Mouse (Mus musculus) liver, embryonic 15.5 days (tissue): ENCODE measurements around the gene Efna2. TPM values are rescaled to one million over a fixed set of nuclear protein-coding genes. Genes with fewer than 3 reads are reported as not detected.

ENCODE experiments used
- ATAC-seq: fragments of 200-750 bp; cut with Nextera tagmentation; 2 replicates; pipeline ENCODE4 v1.8.0; 2017; ENCODE audit warnings: moderate number of reproducible peaks, mild to moderate bottlenecking, moderate library complexity; ENCODE audit not compliant: insufficient read depth
- H3K27ac ChIP-seq: fragments of 300-500 bp; sonication (generic); replicated peaks from 2 replicates; pipeline ENCODE4 v1.5.1; 2015; ENCODE audit warnings: mild to moderate bottlenecking, inconsistent platforms
- H3K27me3 ChIP-seq: fragments of 300-500 bp; sonication (generic); 2 replicates; pipeline ENCODE4 v1.6.1; 2015; ENCODE audit warnings: mild to moderate bottlenecking, inconsistent platforms
- H3K36me3 ChIP-seq: fragments of 300-500 bp; sonication (generic); replicated peaks from 2 replicates; pipeline ENCODE4 v1.6.1; 2015; ENCODE audit warnings: moderate library complexity, mild to moderate bottlenecking, inconsistent platforms
- H3K4me1 ChIP-seq: fragments of 300-500 bp; sonication (generic); replicated peaks from 2 replicates; pipeline ENCODE4 v1.6.1; 2015; ENCODE audit warnings: inconsistent platforms
- H3K4me2 ChIP-seq: fragments of 300-500 bp; sonication (generic); 2 replicates; pipeline ENCODE4 v1.6.1; 2015; ENCODE audit warnings: moderate library complexity, mild to moderate bottlenecking, inconsistent platforms
- H3K4me3 ChIP-seq: fragments of 300-500 bp; sonication (generic); replicated peaks from 2 replicates; pipeline ENCODE4 v1.5.1; 2015; ENCODE audit warnings: mild to moderate bottlenecking, inconsistent platforms
- H3K9ac ChIP-seq: fragments of 300-500 bp; sonication (generic); 2 replicates; pipeline ENCODE4 v1.6.1; 2015; ENCODE audit warnings: moderate library complexity, mild to moderate bottlenecking, inconsistent platforms
- H3K9me3 ChIP-seq: fragments of 300-500 bp; sonication (generic); replicated peaks from 2 replicates; pipeline ENCODE4 v1.6.1; 2016; ENCODE audit warnings: inconsistent platforms
- WGBS: fragments of 180-500 bp; shearing (Covaris S2); methylation state at CpG from one replicate; pipeline ENCODE4 v1.1.7; 2015; ENCODE audit warnings: mixed read lengths; ENCODE audit not compliant: insufficient replicate concordance; 5-methylcytosine and 5-hydroxymethylcytosine counted together
- polyA plus RNA-seq: library from polyadenylated mRNA; unstranded; fragments of >200 nt; fragmentation: Nextera tagmentation; extraction: Ambion mirVana; gene quantifications from 2 replicates; pipeline ENCODE4 v1.2.1, GENCODE M21; 2015

Gene Efna2
- polyA plus RNA-seq, 1 experiment from 2014 or later = 0.61 TPM

DNA sequence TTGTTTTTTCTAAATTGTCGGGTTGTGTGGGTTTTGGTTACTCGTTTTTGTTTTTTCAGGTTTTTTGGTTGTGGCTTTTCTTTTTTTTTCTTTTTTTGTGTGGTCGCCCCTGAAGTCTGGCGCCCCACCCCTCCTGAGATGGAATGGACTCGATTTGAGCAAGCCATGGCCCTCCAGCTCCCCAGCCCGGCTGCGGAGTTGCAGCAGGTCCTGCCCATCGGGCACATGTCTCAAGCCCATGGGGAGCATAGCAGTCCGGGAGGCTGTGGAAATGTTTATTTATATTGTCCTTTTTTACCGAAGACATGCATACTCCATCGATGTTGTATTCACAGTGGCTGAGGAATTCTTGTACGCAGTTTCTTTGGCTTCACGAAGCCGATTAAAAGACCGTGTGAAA lies 8.0 kb upstream of the Efna2 start:
- 88% methylated on average over 15 of the region's 15 CpGs for WGBS
- no peak overlapping the region for H3K4me3 ChIP-seq
- peaks cover 76% of the 10 kb centered on the region for H3K4me1 ChIP-seq

DNA sequence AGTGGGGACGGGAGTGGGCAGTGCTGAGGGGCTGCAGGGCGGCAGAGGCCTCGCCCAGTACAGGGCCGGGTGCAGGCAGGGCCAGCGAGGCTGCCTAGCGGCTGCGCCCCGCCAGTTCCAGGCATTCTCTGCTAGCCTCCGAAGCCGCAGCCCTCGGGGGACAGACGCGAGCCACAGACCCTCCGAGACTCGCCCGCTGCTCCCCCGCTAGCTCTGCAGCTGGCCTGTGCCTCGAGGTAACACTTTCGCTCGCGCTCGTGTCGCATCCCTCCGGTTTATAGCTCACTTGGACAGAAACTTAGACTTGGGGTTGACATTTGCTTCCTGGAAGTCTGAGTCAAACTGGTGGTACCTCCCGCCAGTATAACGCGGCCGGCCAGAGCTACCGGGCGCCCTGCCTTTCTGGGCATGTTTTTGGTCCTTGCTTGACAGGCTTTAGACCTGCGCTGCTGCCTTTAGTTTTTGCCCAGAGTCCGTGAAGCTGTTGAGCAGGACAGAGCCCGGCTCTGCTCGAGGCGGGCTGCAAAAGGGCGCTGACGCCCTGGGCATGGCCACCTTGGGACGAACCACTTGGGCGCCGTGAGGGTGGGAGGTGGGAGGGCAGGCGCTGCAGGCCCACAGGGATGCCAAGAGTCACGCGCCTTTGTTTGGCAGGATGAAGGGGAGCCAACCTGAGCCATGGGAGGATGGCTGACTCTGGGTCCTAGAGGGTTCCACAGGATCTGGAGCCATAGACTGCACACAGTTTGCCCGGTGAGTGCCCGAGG lies 7.3 kb upstream of the Efna2 start:
- Histone ChIP-seq H3K4me3 (peak overlapping the region; percentile 74), H3K27ac (peak overlapping the region; percentile 89), H3K36me3 (peaks cover 30% of the 10 kb centered on the region), H3K4me2 (peak overlapping the region; percentile 84), H3K4me1 (peaks cover 69% of the 10 kb centered on the region), H3K9me3 (no peaks in the 10 kb centered on the region), H3K9ac (peak overlapping the region; percentile 67), H3K27me3 (no peaks in the 10 kb centered on the region; the same call in 1 of the 2 replicates)
- no peak for ATAC-seq
- 89% methylated on average over 45 of the region's 45 CpGs for WGBS

More for the DNA sequence above, 8.0 kb upstream of the Efna2 start:
- Histone ChIP-seq H3K36me3 (peaks cover 30% of the 10 kb centered on the region), H3K27me3 (no peaks in the 10 kb centered on the region), H3K4me2 (no peak overlapping the region), H3K9me3 (no peaks in the 10 kb centered on the region), H3K9ac (no peak overlapping the region), H3K27ac (no peak overlapping the region)
- no peak for ATAC-seq

DNA sequence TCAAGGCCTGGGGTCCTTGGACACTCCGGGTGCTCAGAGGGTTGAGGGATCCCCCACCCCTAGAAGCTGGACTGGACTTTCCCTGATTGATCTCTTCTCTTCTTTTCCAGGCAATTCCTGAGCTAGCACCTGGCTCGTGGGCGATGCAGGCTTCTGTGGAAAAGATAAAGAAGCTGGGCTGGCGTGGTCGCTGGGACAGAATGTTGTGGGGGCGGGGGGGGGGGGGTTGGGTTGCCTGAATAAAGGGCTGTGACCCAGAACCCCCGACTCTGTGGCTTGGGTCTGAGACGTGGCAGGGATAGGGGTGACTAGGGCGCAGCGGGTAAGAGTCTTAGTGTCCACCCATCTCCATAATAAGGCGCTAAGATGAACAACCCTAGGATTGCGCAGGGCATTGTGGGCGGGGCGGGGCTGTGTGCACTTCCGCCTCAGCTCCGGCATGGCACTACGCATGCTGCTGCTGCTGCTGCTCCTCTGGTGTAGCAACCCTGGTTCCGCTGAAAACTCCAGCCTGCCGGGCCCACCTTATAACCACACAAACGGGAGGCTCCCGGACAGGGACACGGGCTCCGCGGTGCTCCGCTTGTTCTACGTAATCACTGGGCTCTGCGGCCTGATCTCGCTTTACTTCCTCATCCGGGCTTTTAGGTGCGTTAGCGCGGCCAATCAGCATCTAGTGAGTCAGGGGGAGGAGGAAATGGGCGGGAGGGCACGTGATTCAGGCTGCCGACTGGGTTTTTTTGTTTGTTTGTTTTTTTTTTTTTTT lies 6.6 kb upstream of the Efna2 start, which contains the start of gene 1600002K03Rik:
Gene 1600002K03Rik (plus strand): TSS at position 418 of the 766 bp plus-strand sequence.
- Histone ChIP-seq H3K27ac (peak within 1 kb of the TSS; percentile 89), H3K4me2 (peak within 1 kb of the TSS; percentile 84), H3K4me1 (peaks cover 66% of the 10 kb centered on the region), H3K9me3 (no peaks in the 10 kb centered on the region), H3K4me3 (peak within 1 kb of the TSS; percentile 74), H3K9ac (peak within 1 kb of the TSS; percentile 67), H3K36me3 (peaks cover 30% of the 10 kb centered on the region), H3K27me3 (peaks cover 7% of the 10 kb centered on the region)
- WGBS = 3% methylated on average over 35 of the region's 35 CpGs
- peak; percentile 69 for ATAC-seq

DNA sequence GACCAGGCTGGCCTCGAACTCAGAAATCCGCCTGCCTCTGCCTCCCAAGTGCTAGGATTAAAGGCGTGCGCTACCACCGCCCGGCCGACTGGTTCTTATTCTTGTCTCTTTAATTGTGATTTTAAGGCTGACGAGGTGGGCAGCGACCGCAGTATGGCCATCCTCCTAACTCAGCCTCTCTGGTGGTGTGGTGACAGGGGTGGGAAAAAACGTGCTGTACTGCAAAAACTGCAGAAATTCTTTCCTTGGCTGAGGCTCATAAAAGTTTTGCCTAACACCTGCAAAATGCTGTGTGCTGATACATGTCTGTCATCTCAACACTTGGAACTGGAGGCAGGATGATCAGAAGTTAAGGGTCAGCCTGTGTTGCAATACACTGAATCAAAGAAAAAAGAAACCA lies 5.9 kb upstream of the Efna2 start:
- Histone ChIP-seq H3K9me3 (no peaks in the 10 kb centered on the region), H3K27ac (peak overlapping the region; percentile 89), H3K4me3 (peak overlapping the region; percentile 74), H3K9ac (peak overlapping the region; percentile 67), H3K27me3 (peaks cover 14% of the 10 kb centered on the region), H3K4me1 (peaks cover 65% of the 10 kb centered on the region), H3K36me3 (peaks cover 30% of the 10 kb centered on the region), H3K4me2 (peak overlapping the region; percentile 84)
- ATAC-seq = no peak
- 1% methylated on average over 11 of the region's 11 CpGs for WGBS

DNA sequence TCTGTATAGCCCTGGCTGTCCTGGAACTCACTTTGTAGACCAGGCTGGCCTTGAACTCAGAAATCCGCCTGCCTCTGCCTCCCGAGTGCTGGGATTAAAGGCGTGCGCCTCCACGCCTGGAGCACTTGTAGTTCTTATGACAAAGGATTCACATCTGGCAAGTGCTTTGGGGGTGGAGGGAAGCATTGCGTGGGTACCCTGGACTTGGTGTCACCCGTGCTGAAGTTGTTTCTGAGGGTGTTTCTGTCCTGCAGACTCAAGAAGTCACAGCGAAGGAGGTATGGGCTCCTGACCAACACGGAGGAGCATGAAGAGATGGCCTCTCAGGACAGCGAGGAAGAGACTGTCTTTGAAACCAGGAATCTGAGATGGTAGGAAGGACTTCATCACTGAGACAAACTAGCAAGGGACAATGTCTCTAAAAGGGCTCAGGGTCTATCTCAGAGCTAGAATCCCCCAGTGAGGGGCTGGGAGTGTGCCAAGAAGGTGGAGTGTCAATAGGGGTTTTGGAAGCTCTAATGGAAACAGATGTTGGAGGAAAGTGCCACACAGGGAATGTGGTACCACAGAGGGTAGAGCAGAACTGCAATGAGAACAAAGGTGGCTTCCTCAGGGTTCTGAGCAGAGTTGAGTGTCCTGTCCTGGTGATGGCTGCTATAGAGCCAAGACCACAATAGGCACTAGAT lies 5.2 kb upstream of the Efna2 start:
- H3K4me1 ChIP-seq = peaks cover 58% of the 10 kb centered on the region
- 76% methylated on average over 10 of the region's 10 CpGs for WGBS
- peak overlapping the region; percentile 45 for H3K27ac ChIP-seq
- no peak overlapping the region for H3K4me3 ChIP-seq
- no peak for ATAC-seq
- H3K36me3 ChIP-seq = peaks cover 30% of the 10 kb centered on the region
- H3K27me3 ChIP-seq = peaks cover 21% of the 10 kb centered on the region
- no peaks in the 10 kb centered on the region for H3K9me3 ChIP-seq
- no peak overlapping the region for H3K4me2 ChIP-seq
- H3K9ac ChIP-seq = 0 out of 2 replicates have a peak overlapping the region, but pooled peaks have one; percentile 8

DNA sequence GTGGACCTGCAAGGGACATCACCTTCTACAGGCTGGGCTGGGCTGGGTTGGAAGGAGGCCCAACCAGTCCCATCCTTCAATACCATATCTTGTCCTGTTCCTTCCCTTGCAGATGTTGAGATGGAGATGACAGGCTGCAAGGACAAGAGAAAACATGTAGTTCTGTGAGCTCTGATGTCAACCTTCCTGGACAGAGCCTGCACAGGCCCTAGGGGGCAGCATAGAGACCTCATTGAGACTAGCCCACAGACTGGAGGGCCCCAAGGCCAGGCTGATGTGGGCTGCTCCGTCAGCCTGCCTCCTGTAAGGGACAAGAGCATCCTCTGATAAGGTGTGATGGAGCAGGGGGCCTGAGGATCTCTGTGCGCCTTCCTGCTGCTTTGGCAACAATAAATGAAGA lies 4.6 kb upstream of the Efna2 start:
- Histone ChIP-seq H3K27ac (peak overlapping the region; percentile 45; the same call in 1 of the 2 replicates), H3K4me3 (no peak overlapping the region), H3K9ac (0 out of 2 replicates have a peak overlapping the region, but pooled peaks have one; percentile 8), H3K9me3 (no peaks in the 10 kb centered on the region), H3K27me3 (peaks cover 27% of the 10 kb centered on the region), H3K4me2 (no peak overlapping the region), H3K4me1 (peaks cover 60% of the 10 kb centered on the region), H3K36me3 (peaks cover 27% of the 10 kb centered on the region)
- ATAC-seq = no peak
- WGBS = 42% methylated on average over 2 of the region's 2 CpGs

DNA sequence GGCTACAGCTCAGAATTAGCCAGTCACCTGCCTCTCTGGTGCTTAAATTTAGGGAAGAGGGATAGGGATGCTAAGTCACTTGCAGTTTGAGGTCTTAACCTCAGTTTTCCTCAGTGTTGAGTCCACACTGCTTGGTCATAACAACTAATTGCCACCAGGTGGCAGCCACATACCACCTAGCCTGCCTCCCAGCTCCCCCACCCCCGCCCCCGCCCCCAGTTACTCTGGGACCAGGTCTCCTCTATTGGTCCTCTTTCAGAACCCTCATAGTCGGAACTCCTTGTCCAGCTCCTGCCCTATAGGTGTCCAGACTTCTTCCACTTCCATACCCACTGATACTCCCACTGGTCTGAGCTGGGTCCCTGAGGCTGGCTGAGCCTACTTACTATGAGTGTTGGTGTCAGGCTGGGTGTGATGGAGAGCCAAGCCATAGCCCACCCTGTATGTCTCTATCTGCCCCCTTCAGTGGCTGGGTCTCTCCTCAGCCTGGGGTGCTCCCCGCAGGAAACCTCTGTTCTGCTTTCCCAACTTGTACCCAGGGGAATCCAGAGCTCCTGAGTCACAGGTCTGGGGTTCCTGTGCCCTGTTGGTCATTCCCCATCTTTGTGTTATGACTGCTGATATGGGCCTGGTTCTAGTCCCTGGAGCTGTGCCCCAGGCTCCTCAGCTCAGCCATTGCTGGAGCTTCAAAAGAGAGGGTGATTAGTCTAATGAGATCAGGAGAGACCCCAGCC lies 3.6 kb upstream of the Efna2 start:
- no peak for ATAC-seq
- Histone ChIP-seq H3K9ac (no peak overlapping the region), H3K9me3 (no peaks in the 10 kb centered on the region), H3K36me3 (peaks cover 17% of the 10 kb centered on the region), H3K27me3 (peaks cover 37% of the 10 kb centered on the region), H3K27ac (no peak overlapping the region), H3K4me3 (no peak overlapping the region), H3K4me1 (peaks cover 55% of the 10 kb centered on the region), H3K4me2 (no peak overlapping the region)
- WGBS = 28% methylated on average over 4 of the region's 4 CpGs

DNA sequence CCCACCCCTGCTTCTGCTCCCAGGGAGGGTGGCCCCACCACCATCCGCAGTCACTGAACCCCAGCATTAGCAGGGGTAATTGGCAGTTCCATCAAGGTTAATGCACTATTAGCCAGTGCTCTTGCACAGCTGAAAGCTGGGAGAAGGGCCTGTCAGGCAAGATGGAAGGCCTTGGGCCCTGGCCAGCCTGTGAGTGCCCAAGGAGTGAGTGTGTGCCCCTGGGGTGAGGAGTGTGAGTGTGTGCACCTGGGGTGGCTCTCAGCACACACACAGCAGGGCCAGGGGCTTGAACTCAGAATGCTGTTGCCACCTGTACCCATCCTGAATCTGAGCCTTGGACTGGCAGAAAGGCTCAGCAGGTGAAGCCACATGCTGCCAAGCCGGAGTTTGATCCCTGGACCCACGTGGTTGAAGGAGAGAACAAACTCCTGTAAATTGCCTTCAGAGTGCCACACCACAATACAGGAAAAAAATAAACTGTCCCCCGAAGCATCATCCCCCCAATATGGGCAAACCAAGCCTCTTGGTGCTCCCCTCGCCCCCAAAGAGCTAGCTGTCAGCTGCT lies 2.9 kb upstream of the Efna2 start:
- Histone ChIP-seq H3K4me3 (no peak overlapping the region), H3K9me3 (no peaks in the 10 kb centered on the region), H3K27ac (no peak overlapping the region), H3K4me1 (peaks cover 52% of the 10 kb centered on the region), H3K36me3 (peaks cover 11% of the 10 kb centered on the region), H3K9ac (no peak overlapping the region), H3K4me2 (no peak overlapping the region), H3K27me3 (peaks cover 44% of the 10 kb centered on the region)
- ATAC-seq = no peak
- WGBS = 73% methylated on average over 5 of the region's 5 CpGs

DNA sequence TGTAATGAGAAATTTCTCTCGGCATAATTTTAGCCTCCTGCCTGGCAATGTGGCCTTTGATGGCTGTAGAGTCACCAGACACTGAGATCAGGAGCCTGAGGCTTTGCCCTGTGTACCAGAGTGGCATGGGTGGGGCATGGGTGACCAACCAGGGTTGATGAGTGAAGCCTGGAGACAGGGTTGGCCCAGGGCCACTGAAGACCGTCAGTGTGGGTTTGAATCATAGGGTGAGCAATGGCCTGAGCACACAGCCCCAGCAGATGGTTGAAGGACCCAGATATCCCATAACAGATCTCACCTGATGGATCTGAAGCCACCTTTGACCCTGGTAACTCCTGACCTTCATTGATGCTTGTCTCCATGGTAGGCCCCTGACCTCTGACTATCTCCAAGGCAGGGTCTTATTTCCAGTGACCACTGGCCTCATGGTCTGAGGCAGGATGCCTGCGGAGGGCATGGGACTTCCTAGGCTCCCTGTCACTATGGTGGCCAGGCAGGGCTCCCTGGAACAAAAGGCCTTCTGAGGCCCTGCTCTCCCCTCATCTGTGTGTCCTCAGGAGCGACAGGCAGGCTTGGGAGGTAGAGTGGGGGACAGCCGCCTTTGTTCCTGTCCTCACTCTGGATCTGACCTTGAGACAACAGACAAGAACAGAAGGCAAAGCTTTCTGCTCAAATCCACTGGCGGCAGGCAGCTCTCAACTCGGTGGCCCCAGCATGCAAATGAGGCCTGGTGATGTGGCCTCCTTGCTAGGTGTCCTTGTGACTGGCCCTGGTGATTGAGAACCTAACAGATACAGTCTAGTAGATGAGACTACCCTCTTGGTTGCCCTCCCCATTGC lies 1.6 kb upstream of the Efna2 start:
- Histone ChIP-seq H3K4me3 (no peak overlapping the region), H3K27me3 (peaks cover 57% of the 10 kb centered on the region), H3K4me2 (no peak overlapping the region), H3K27ac (no peak overlapping the region), H3K36me3 (no peaks in the 10 kb centered on the region), H3K9me3 (no peaks in the 10 kb centered on the region), H3K4me1 (peaks cover 40% of the 10 kb centered on the region), H3K9ac (no peak overlapping the region)
- 67% methylated on average over 7 of the region's 7 CpGs for WGBS
- ATAC-seq = no peak
